Mouse (Mus musculus): ENCODE measurements around the gene Hhat. TPM values are rescaled to one million over a fixed set of nuclear protein-coding genes. Genes with fewer than 3 reads are reported as not detected.

The Hhat gene
- polyA plus RNA-seq, 2 experiments: 10.0 to 12.6 TPM

- Histone ChIP-seq H3K4me2 (replicated peaks; ENCODE audit: low read depth, low read length, severe bottlenecking) (no peak overlapping the region), H3K4me3 (replicated peaks; ENCODE audit: low read length) (no peak overlapping the region), H3K4me1 (ENCODE audit: control insufficient read depth, insufficient read depth, low read length) (no peaks in the 10 kb centered on the region), H3K9me3 (ENCODE audit: control insufficient read depth, low read length) (no peaks in the 10 kb centered on the region), H3K36me3 (ENCODE audit: control insufficient read depth, insufficient read depth, low read length) (no peaks in the 10 kb centered on the region), H3K9ac (ENCODE audit: low read depth, low read length, severe bottlenecking) (no peak overlapping the region), H3K27me3 (ENCODE audit: control insufficient read depth, insufficient read depth, low read length) (no peaks in the 10 kb centered on the region), H3K27ac (replicated peaks; ENCODE audit: low read depth, low read length) (no peak overlapping the region)
- WGBS: 86% methylated on average over 8 of the region's 8 CpGs
- TF ChIP-seq POLR2A (IDR thresholded peaks at IDR 0.05; ENCODE audit: borderline replicate concordance, extremely low read depth, insufficient read depth, insufficient read length): no peak
- DNase-seq (ENCODE audit: low spot score) (no peak), ATAC-seq (ENCODE audit: low FRiP score, low read depth) (no peak)
Observed at GRCm38 (mm10) chr1:192480072-192480784, 290.8 kb downstream of the Hhat start.

GRCm38 (mm10) chr1:192478176-192478575, 292.8 kb downstream of the Hhat start:
- Histone ChIP-seq H3K27me3 (ENCODE audit: control insufficient read depth, insufficient read depth, low read length) (no peaks in the 10 kb centered on the region), H3K9me3 (ENCODE audit: control insufficient read depth, low read length) (no peaks in the 10 kb centered on the region), H3K4me1 (ENCODE audit: control insufficient read depth, insufficient read depth, low read length) (no peaks in the 10 kb centered on the region), H3K27ac (replicated peaks; ENCODE audit: low read depth, low read length) (no peak overlapping the region), H3K36me3 (ENCODE audit: control insufficient read depth, insufficient read depth, low read length) (no peaks in the 10 kb centered on the region), H3K9ac (ENCODE audit: low read depth, low read length, severe bottlenecking) (no peak overlapping the region), H3K4me2 (replicated peaks; ENCODE audit: low read depth, low read length, severe bottlenecking) (no peak overlapping the region), H3K4me3 (replicated peaks; ENCODE audit: low read length) (no peak overlapping the region)
- ATAC-seq (ENCODE audit: low FRiP score, low read depth): no peak
- WGBS: 55% methylated on average over 5 of the region's 5 CpGs
- no peak for DNase-seq (ENCODE audit: low spot score)
- no peak for TF ChIP-seq POLR2A (IDR thresholded peaks at IDR 0.05; ENCODE audit: borderline replicate concordance, extremely low read depth, insufficient read depth, insufficient read length)

- no peaks in the 10 kb centered on the region for H3K4me1 ChIP-seq (ENCODE audit: control insufficient read depth, insufficient read depth, low read length)
- H3K9ac ChIP-seq (ENCODE audit: low read depth, low read length, severe bottlenecking): no peak overlapping the region
- TF ChIP-seq POLR2A (IDR thresholded peaks at IDR 0.05; ENCODE audit: borderline replicate concordance, extremely low read depth, insufficient read depth, insufficient read length): no peak
- no peaks in the 10 kb centered on the region for H3K36me3 ChIP-seq (ENCODE audit: control insufficient read depth, insufficient read depth, low read length)
- no peaks in the 10 kb centered on the region for H3K27me3 ChIP-seq (ENCODE audit: control insufficient read depth, insufficient read depth, low read length)
- H3K4me3 ChIP-seq (replicated peaks; ENCODE audit: low read length): no peak overlapping the region
- H3K9me3 ChIP-seq (ENCODE audit: control insufficient read depth, low read length): no peaks in the 10 kb centered on the region
- no peak overlapping the region for H3K4me2 ChIP-seq (replicated peaks; ENCODE audit: low read depth, low read length, severe bottlenecking)
- H3K27ac ChIP-seq (replicated peaks; ENCODE audit: low read depth, low read length): no peak overlapping the region
- WGBS: 67% methylated on average over 6 of the region's 6 CpGs
- ATAC-seq (ENCODE audit: low FRiP score, low read depth) (no peak), DNase-seq (ENCODE audit: low spot score) (peak; percentile 13)
Observed at GRCm38 (mm10) chr1:192477556-192477955, 293.5 kb downstream of the Hhat start.

- Histone ChIP-seq H3K4me1 (ENCODE audit: control insufficient read depth, insufficient read depth, low read length) (no peaks in the 10 kb centered on the region), H3K36me3 (ENCODE audit: control insufficient read depth, insufficient read depth, low read length) (no peaks in the 10 kb centered on the region), H3K4me2 (replicated peaks; ENCODE audit: low read depth, low read length, severe bottlenecking) (no peak overlapping the region), H3K27me3 (ENCODE audit: control insufficient read depth, insufficient read depth, low read length) (no peaks in the 10 kb centered on the region), H3K27ac (replicated peaks; ENCODE audit: low read depth, low read length) (no peak overlapping the region), H3K4me3 (replicated peaks; ENCODE audit: low read length) (no peak overlapping the region), H3K9ac (ENCODE audit: low read depth, low read length, severe bottlenecking) (no peak overlapping the region), H3K9me3 (ENCODE audit: control insufficient read depth, low read length) (no peaks in the 10 kb centered on the region)
- TF ChIP-seq POLR2A (IDR thresholded peaks at IDR 0.05; ENCODE audit: borderline replicate concordance, extremely low read depth, insufficient read depth, insufficient read length): no peak
- WGBS: 71% methylated on average over 7 of the region's 7 CpGs
- ATAC-seq (ENCODE audit: low FRiP score, low read depth) (no peak), DNase-seq (ENCODE audit: low spot score) (no peak)
Observed at GRCm38 (mm10) chr1:192476704-192477103, 294.3 kb downstream of the Hhat start.

GRCm38 (mm10) chr1:192473134-192473533, 297.9 kb downstream of the Hhat start:
- no peak overlapping the region for H3K4me2 ChIP-seq (replicated peaks; ENCODE audit: low read depth, low read length, severe bottlenecking)
- TF ChIP-seq POLR2A (IDR thresholded peaks at IDR 0.05; ENCODE audit: borderline replicate concordance, extremely low read depth, insufficient read depth, insufficient read length): no peak
- H3K9ac ChIP-seq (ENCODE audit: low read depth, low read length, severe bottlenecking): no peak overlapping the region
- DNase-seq (ENCODE audit: low spot score) (no peak), ATAC-seq (ENCODE audit: low FRiP score, low read depth) (no peak)
- H3K27ac ChIP-seq (replicated peaks; ENCODE audit: low read depth, low read length): no peak overlapping the region
- no peaks in the 10 kb centered on the region for H3K27me3 ChIP-seq (ENCODE audit: control insufficient read depth, insufficient read depth, low read length)
- no peaks in the 10 kb centered on the region for H3K4me1 ChIP-seq (ENCODE audit: control insufficient read depth, insufficient read depth, low read length)
- WGBS: 83% methylated on average over 6 of the region's 6 CpGs
- H3K9me3 ChIP-seq (ENCODE audit: control insufficient read depth, low read length): no peaks in the 10 kb centered on the region
- H3K36me3 ChIP-seq (ENCODE audit: control insufficient read depth, insufficient read depth, low read length): no peaks in the 10 kb centered on the region
- no peak overlapping the region for H3K4me3 ChIP-seq (replicated peaks; ENCODE audit: low read length)
